Mouse (Mus musculus): ENCODE results near the gene Ddost.

DNA sequence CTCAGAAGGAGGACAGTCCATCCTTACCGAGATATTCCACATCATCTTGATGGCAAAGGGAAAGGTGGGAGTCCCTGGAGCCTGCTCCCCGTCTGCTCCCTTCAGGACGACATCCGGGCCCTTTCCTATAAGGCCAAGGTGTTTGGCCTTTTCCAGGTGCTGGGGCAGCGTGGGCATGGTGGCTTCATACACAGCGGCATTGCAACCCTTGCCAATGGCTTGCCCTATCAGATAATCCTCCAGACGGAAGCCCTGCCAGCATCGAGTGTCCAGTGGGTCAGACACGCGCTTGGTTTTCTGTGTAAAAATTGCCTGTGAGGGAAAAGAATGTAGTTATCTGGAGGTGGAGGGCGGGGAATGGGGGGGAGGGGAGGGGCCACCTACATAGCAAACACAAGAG, 16.2 kb downstream of the Ddost start:
- TF ChIP-seq CTCF (IDR thresholded peaks at IDR 0.05; ENCODE audit: borderline replicate concordance, insufficient read depth, low read depth, low read length), result no peak
- no peak for TF ChIP-seq POLR2A (IDR thresholded peaks at IDR 0.05; ENCODE audit: borderline replicate concordance, insufficient read depth, low read length)

All from cerebellum, adult 2 months (tissue).